Mouse (Mus musculus) hindlimb bud, embryonic 11.5 days (tissue): ENCODE results near the gene Gm9195.

Experiments used
- DNase-seq: peaks from one replicate; pipeline ENCODE4 v3.0.0-alpha.2; 2012; ENCODE audit warnings: low read depth, low spot score; ENCODE audit errors: extremely low spot score

The Gm9195 gene

GRCm38 (mm10) chr14:72491738-72492137, at the start of gene Gm9195:
Gm9195 (minus strand) TSS chr14:72491838.
- no peak for DNase-seq

- no peak for DNase-seq
Measured at GRCm38 (mm10) chr14:72536392-72537017, 44.9 kb upstream of the Gm9195 start.

GRCm38 (mm10) chr14:72533862-72534261, 42.2 kb upstream of the Gm9195 start:
- no peak for DNase-seq

- DNase-seq: no peak
Measured at GRCm38 (mm10) chr14:72532028-72532917, 40.6 kb upstream of the Gm9195 start.

GRCm38 (mm10) chr14:72527126-72527525, 35.5 kb upstream of the Gm9195 start:
- DNase-seq: no peak

- DNase-seq: no peak
Measured at GRCm38 (mm10) chr14:72519561-72519960, 27.9 kb upstream of the Gm9195 start.

GRCm38 (mm10) chr14:72518786-72519185, 27.1 kb upstream of the Gm9195 start:
- DNase-seq: no peak

GRCm38 (mm10) chr14:72516376-72516775, 24.7 kb upstream of the Gm9195 start:
- DNase-seq: no peak

GRCm38 (mm10) chr14:72506723-72507420, 15.2 kb upstream of the Gm9195 start:
- no peak for DNase-seq

- no peak for DNase-seq
Measured at GRCm38 (mm10) chr14:72506018-72506722, 14.5 kb upstream of the Gm9195 start.

- DNase-seq: no peak
Measured at GRCm38 (mm10) chr14:72504985-72505384, 13.3 kb upstream of the Gm9195 start.

GRCm38 (mm10) chr14:72503241-72503640, 11.6 kb upstream of the Gm9195 start:
- DNase-seq: no peak

- DNase-seq: no peak
Measured at GRCm38 (mm10) chr14:72493775-72494174, 2.1 kb upstream of the Gm9195 start.

GRCm38 (mm10) chr14:72490367-72490766, 1.3 kb downstream of the Gm9195 start:
- no peak for DNase-seq

- no peak for DNase-seq
Measured at GRCm38 (mm10) chr14:72474501-72474900, 17.1 kb downstream of the Gm9195 start.

GRCm38 (mm10) chr14:72468429-72468828, 23.2 kb downstream of the Gm9195 start:
- no peak for DNase-seq

GRCm38 (mm10) chr14:72466384-72466783, 25.3 kb downstream of the Gm9195 start:
- no peak for DNase-seq

GRCm38 (mm10) chr14:72461591-72461990, 30.0 kb downstream of the Gm9195 start:
- no peak for DNase-seq

GRCm38 (mm10) chr14:72460291-72460690, 31.3 kb downstream of the Gm9195 start:
- no peak for DNase-seq

GRCm38 (mm10) chr14:72458930-72459329, 32.7 kb downstream of the Gm9195 start:
- DNase-seq: no peak
